In genomic region chr11:12025756-12026593, GRCm38 (mm10) we compare ENCODE assay signal across 8 mouse cellular contexts. TPM values are rescaled to one million over a fixed set of nuclear protein-coding genes. Genes with fewer than 3 reads are reported as not detected.
DNase-seq lines count a peak whose midpoint lies in the region; ATAC-seq and TF ChIP-seq lines count a peak whose summit lies in the region.

No protein-coding gene starts in this region.

- peak; percentile 91 for ATAC-seq in forebrain, embryonic 14.5 days
- peak; percentile 94 for ATAC-seq in heart, postnatal 0 days (ENCODE audit: insufficient read depth, low read depth)
- peak; percentile 77 for ATAC-seq in liver, embryonic 11.5 days (replicated peaks; ENCODE audit: low FRiP score)

- no peak overlapping the region for H3ac ChIP-seq in myocyte (ENCODE audit: control insufficient read depth, insufficient read length)

- 0 out of 2 replicates have a peak, but pooled peaks cover 3% of the 10 kb centered on the region for H3K36me3 ChIP-seq in forebrain, embryonic 14.5 days (ENCODE audit: control insufficient read depth, insufficient read depth, low read length)
- peaks cover 19% of the 10 kb centered on the region; the same call in 1 of the 2 replicates for H3K36me3 ChIP-seq in heart, postnatal 0 days (replicated peaks; ENCODE audit: control insufficient read depth, insufficient read depth, low read length)
- H3K36me3 ChIP-seq in liver, embryonic 11.5 days (ENCODE audit: control insufficient read depth, insufficient read depth, low read length): peaks cover 37% of the 10 kb centered on the region
- no peaks in the 10 kb centered on the region for H3K36me3 ChIP-seq in myocyte (ENCODE audit: control insufficient read depth, insufficient read depth)

- H3K4me2 ChIP-seq in forebrain, embryonic 14.5 days (ENCODE audit: low read length): peak overlapping the region; percentile 55
- peak overlapping the region; percentile 57 for H3K4me2 ChIP-seq in heart, postnatal 0 days (ENCODE audit: low read depth, low read length)
- peak overlapping the region; percentile 47 for H3K4me2 ChIP-seq in liver, embryonic 11.5 days
- H3K4me2 ChIP-seq in myocyte (ENCODE audit: low read depth): no peak overlapping the region

- H3K79me2 ChIP-seq in myocyte (ENCODE audit: control insufficient read depth, insufficient read depth): no peaks in the 10 kb centered on the region

- no peak for TF ChIP-seq EP300 in heart, postnatal 0 days (IDR thresholded peaks at IDR 0.05; ENCODE audit: low read depth)

- H3K9ac ChIP-seq in forebrain, embryonic 14.5 days (ENCODE audit: low read length): peak overlapping the region; percentile 46
- H3K9ac ChIP-seq in heart, postnatal 0 days (replicated peaks; ENCODE audit: low read depth, low read length): no peak overlapping the region
- H3K9ac ChIP-seq in liver, embryonic 11.5 days (ENCODE audit: low read depth, low read length): no peak overlapping the region

- TF ChIP-seq CTCF in heart, postnatal 0 days (IDR thresholded peaks at IDR 0.05; ENCODE audit: low read depth): peak; percentile 66

- peaks cover 37% of the 10 kb centered on the region for H3K9me3 ChIP-seq in forebrain, embryonic 14.5 days (replicated peaks; ENCODE audit: control insufficient read depth, low read length)
- H3K9me3 ChIP-seq in heart, postnatal 0 days (replicated peaks; ENCODE audit: control insufficient read depth, low read length): no peaks in the 10 kb centered on the region
- H3K9me3 ChIP-seq in liver, embryonic 11.5 days (ENCODE audit: control insufficient read depth, low read length): peaks cover 12% of the 10 kb centered on the region

- H3K4me3 ChIP-seq in forebrain, embryonic 14.5 days (ENCODE audit: low read depth, low read length): peak overlapping the region; percentile 30
- peak overlapping the region; percentile 23 for H3K4me3 ChIP-seq in heart, postnatal 0 days (ENCODE audit: low read depth, low read length)
- H3K4me3 ChIP-seq in liver, embryonic 11.5 days (ENCODE audit: low read depth, low read length): peak overlapping the region; percentile 21; the same call in 1 of the 2 replicates
- H3K4me3 ChIP-seq in myocyte: no peak overlapping the region

- 55% methylated on average over 108 of the region's 108 CpGs for WGBS in forebrain, embryonic 14.5 days
- 60% methylated on average over 104 of the region's 108 CpGs for WGBS in heart, postnatal 0 days
- 55% methylated on average over 108 of the region's 108 CpGs for WGBS in liver, embryonic 11.5 days

- TF ChIP-seq POLR2A in myocyte (IDR thresholded peaks at IDR 0.05; ENCODE audit: insufficient read length, low read depth): no peak

- H3K27me3 ChIP-seq in forebrain, embryonic 14.5 days (replicated peaks; ENCODE audit: control insufficient read depth, insufficient read depth, low read length): peaks cover 71% of the 10 kb centered on the region
- peaks cover 85% of the 10 kb centered on the region for H3K27me3 ChIP-seq in heart, postnatal 0 days (ENCODE audit: control insufficient read depth, insufficient read depth, low read length)
- peaks cover 76% of the 10 kb centered on the region for H3K27me3 ChIP-seq in liver, embryonic 11.5 days (replicated peaks; ENCODE audit: control insufficient read depth, insufficient read depth, low read length)
- H3K27me3 ChIP-seq in myocyte (ENCODE audit: control insufficient read depth, insufficient read depth, insufficient read length): no peaks in the 10 kb centered on the region

- H3K27ac ChIP-seq in forebrain, embryonic 14.5 days (ENCODE audit: low read depth, low read length): peak overlapping the region; percentile 33
- no peak overlapping the region for H3K27ac ChIP-seq in heart, postnatal 0 days (ENCODE audit: low read depth)
- H3K27ac ChIP-seq in liver, embryonic 11.5 days (ENCODE audit: low read depth, low read length): no peak overlapping the region

- H3K4me1 ChIP-seq in forebrain, embryonic 14.5 days (ENCODE audit: control insufficient read depth, insufficient read depth, low read length): no peaks in the 10 kb centered on the region
- H3K4me1 ChIP-seq in heart, postnatal 0 days (ENCODE audit: control insufficient read depth, insufficient read depth): peaks cover 5% of the 10 kb centered on the region; the same call in 1 of the 2 replicates
- H3K4me1 ChIP-seq in liver, embryonic 11.5 days (replicated peaks; ENCODE audit: control insufficient read depth, insufficient read depth, low read length): peaks cover 2% of the 10 kb centered on the region; the same call in 1 of the 2 replicates

- DNase-seq in CD4-positive helper T cell, adult 2 months (ENCODE audit: low read depth, low spot score): peak; percentile 36
- peak; percentile 15 for DNase-seq in c-Kit-positive CD71-positive TER-119-positive erythroid progenitor cells, embryonic 14.5 days (ENCODE audit: low spot score)
- peak; percentile 73 for DNase-seq in forebrain, embryonic 14.5 days (ENCODE audit: low spot score)
- DNase-seq in heart, postnatal 0 days (ENCODE audit: low spot score): no peak
- peak; percentile 80 to 82 for DNase-seq in kidney, postnatal 25 days
- DNase-seq in liver, embryonic 11.5 days (ENCODE audit: low spot score): peak; percentile 69
- DNase-seq in thymus, postnatal 0 days (ENCODE audit: low spot score): peak; percentile 35

TF ChIP-seq in myocyte, 11 proteins besides CTCF, POLR2A, EP300 and RAD21:
- TF ChIP-seq USF1 (IDR thresholded peaks at IDR 0.05; ENCODE audit: low read depth) (no peak), REST (IDR thresholded peaks at IDR 0.05; ENCODE audit: insufficient read depth, insufficient read length) (peak; percentile 76)

RNA-seq across cellular contexts. Expression of gene Grb10, which starts 12.5 kb away (rescaled TPM):
- 59.7 and 66.2 TPM in 2 replicates for polyA plus RNA-seq in forebrain, embryonic 14.5 days (2014; fragmentation: Nextera tagmentation; extraction: Ambion mirVana)
- total RNA-seq in heart, postnatal 0 days (2014; rRNA removed; ENCODE audit: low replicate concordance): 687 and 726 TPM in 2 replicates
- 190 and 200 TPM in 2 replicates for polyA plus RNA-seq in heart, postnatal 0 days (2015; fragmentation: Nextera tagmentation; extraction: Ambion mirVana)
- polyA plus RNA-seq in liver, embryonic 11.5 days (2014; fragmentation: Nextera tagmentation; extraction: Ambion mirVana): 172 and 195 TPM in 2 replicates
- polyA plus RNA-seq in myocyte (2012; fragmentation: generic; extraction: Trizol): 0.59 TPM
- polyA plus RNA-seq in thymus, postnatal 0 days (2015; fragmentation: Nextera tagmentation; extraction: Ambion mirVana): 14.5 and 17.5 TPM in 2 replicates
